Mouse (Mus musculus): ENCODE data around the gene Dusp5.

Dusp5 gene

DNA sequence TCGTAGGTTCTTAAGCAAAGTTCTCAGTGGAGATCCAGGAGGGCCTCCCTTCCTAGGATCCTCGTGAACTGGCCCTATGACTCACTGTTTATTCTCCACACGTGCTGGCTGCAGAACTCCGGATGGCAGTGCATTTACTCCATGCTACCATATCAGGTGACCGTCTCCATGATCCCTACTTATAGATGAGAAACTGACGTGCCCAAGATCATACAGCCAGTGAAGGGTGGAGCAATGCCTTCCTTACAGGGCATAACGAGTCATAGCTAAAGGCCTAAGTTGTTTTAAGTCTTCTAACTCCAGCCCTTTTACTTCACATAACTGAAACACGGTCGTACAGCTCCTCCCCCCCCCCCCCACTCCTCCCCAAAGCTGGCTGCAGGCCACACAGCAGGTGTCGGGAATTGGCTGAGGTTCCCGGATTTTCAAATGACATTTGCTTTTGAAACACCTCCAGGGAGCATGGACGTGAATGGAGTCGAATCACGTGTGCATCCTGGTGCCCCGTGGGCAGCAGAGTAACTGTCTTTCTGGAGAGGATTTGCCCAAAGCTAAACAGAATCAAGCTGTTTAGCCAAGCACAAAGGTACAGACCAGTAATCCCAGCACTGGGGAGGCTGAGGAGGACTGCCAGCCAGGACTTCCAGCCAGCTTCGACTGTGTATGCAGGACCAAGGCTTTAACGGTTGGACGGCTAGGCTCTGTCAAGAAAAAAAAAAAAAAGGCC, 11.4 kb upstream of the Dusp5 start:
- in situ Hi-C loops (cut with MboI, MseI): no loop called here

GRCm38 (mm10) chr19:53519549-53519948, 9.4 kb upstream of the Dusp5 start:
- in situ Hi-C loops (cut with MboI, MseI): no loop called here

GRCm38 (mm10) chr19:53519981-53520380, 8.9 kb upstream of the Dusp5 start:
- in situ Hi-C loops (cut with MboI, MseI): no loop called here

DNA sequence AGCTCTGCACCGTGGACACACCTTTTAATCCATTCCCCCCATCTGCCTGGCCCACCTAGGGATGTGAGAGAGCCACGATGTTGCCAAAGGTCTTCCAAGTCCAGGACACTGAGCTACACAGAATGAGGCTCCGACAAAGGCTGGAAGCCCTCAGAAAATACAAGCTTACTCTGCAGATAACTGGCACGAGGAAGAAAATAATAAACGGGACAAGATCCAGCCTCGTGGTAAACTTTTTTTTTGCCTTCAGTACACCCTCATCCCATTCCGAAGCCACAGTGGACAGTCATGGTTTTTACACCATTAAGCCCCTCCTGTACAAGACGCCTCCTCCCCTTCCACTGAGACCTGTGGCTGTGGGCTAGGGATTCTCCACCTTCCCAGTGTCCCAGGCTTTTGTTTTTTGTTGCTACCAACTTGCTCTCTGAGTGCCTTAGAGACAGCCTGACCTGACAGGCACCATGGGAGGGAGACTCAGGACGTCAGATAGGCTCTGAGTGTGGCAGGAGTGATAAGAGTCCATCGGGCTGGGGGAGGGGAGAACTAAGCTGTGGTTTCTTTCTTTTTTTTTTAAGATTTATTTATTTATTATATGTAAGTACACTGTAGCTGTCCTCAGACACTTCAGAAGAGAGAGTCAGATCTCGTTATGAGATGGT, 7.6 kb upstream of the Dusp5 start:
- in situ Hi-C loops (cut with MboI, MseI): no loop called here

DNA sequence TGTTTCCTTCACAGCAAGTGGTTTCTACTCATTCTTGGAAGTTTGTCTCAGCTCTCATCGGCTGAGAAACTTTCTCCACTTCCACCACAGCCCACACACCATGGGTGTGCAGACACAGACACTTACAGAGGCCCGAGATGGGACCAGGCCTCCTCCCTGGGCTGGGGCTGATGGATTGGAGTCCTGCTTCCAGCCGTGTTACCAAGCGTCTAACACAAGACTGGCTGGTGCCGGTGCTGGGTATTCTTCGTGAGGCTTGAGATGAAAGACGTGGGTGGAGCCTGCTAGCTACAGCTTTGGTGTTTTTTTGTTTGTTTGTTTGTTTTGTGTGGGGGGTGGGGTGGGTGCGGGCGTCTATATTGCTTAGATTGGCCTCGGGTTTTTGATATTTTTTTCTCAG, 1.4 kb upstream of the Dusp5 start:
- in situ Hi-C loops (cut with MboI, MseI): no loop called here

DNA sequence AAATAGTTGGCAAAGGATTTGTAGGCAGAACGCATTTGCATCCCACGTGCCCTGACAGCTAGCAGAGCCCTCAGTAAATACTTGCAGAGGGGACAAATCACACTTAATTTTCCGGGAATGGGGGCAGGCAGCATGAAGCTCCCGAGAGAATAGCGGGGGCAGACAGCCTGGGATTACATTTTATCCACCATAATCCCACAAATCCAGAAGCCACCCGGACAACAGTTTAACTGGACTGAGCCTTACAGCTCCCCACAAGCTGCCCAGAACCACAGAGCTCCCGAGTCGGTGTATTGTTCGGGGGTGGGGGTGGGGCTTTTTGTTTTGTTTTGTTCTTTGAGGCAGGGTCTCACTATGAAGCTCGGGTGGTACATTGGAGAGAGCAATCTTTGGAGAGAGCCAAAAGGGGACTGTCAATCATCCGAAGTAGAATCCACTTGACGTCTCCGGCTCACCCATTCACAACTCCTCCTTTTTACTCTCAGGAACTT, 733 bp upstream of the Dusp5 start:
- in situ Hi-C loops (cut with MboI, MseI): no loop called here

- in situ Hi-C loops (cut with MboI, MseI): no loop called here
Measured at GRCm38 (mm10) chr19:53529455-53529704, 471 bp downstream of the Dusp5 start.

- in situ Hi-C loops (cut with MboI, MseI): loop anchor here (10.0 kb wide), 1 partner anchor 105 kb away; no protein-coding TSS in a partner anchor
Measured at GRCm38 (mm10) chr19:53529705-53530562, 1.0 kb downstream of the Dusp5 start.

DNA sequence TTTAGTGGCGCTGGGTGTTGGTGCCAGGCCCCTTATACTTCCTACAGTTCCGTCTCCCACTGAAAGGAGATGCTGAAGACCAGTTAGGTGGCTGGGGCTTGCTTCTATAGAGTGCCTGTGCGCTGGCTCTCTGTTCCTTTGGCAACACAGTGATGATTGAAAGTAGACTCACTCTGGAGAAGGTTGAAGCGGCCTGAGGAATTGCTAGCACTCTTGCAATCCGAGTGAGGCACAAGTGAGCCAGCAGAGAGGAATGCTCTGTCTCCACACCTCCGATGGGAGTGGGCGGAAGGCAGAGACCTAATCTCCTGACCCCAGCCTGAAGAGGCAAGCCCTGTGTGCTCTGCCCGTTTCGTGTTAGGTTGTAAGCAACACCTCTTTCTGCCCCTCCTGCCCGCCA, 2.5 kb downstream of the Dusp5 start:
- in situ Hi-C loops (cut with MboI, MseI): loop anchor here (10.0 kb wide), 1 partner anchor 107 kb away; no protein-coding TSS in a partner anchor

GRCm38 (mm10) chr19:53532021-53532420, 3.1 kb downstream of the Dusp5 start:
- in situ Hi-C loops (cut with MboI, MseI): loop anchor here (10.0 kb wide), 1 partner anchor 107 kb away; no protein-coding TSS in a partner anchor

GRCm38 (mm10) chr19:53532676-53533075, 3.8 kb downstream of the Dusp5 start:
- in situ Hi-C loops (cut with MboI, MseI): loop anchor here (10.0 kb wide), 1 partner anchor 108 kb away; no protein-coding TSS in a partner anchor

DNA sequence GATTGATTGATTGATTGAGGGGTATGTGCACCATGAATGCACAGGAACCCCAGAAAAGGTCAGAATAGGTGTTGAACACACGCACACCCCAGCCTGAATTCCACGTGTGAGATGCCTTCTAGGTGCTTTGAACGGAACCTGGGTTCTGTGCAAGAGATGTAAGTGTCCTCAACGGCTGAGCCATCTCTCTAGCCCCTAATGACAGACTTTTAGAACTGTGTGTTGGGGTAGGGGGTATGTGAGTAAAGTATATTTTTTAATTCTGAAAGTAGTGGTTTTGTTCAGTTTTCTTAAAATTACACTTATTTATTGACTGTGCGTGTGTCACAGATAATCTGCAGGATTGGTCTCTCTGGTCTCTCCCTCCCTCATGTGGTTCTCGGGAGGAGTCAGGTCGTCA, 4.3 kb downstream of the Dusp5 start:
- in situ Hi-C loops (cut with MboI, MseI): loop anchor here (10.0 kb wide), 1 partner anchor 108 kb away; no protein-coding TSS in a partner anchor

DNA sequence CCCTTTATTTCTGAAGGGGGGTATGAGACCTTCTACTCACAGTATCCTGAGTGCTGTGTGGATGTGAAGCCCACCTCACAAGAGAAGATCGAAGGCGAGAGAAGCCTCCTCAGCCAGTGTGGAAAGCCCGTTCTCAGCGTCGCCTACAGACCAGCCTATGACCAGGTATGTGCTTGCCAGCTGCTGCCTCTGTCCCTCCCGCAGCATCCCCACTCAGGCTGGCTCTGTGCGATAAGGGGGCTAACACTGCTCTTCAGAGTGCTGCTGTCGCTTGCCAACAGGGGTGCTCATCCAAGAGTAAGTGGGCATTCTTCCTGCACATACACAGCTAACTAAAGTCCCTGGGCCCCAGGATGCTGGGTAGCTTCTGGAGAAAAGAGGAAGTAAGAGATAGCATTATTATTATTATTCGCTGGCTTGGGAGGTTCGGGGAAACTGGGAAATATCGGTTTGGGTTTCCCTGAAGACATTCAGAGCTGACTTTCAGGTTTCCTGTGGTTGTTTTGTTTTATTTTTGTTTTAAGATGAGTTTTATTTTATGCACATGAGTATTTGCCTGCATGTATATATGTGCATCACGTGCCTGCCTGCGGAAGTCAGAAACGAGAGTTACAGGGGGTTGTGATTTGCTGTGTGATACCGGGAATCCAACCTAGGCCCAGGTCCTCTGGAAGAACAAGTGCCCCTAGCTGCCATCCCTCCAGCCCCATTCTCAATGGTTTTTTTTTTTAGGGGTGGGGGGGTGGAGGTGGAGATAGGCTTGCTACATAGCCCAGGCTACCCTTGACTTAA, 5.1 kb downstream of the Dusp5 start:
- in situ Hi-C loops (cut with MboI, MseI): loop anchor here (10.0 kb wide), 1 partner anchor 109 kb away; no protein-coding TSS in a partner anchor

DNA sequence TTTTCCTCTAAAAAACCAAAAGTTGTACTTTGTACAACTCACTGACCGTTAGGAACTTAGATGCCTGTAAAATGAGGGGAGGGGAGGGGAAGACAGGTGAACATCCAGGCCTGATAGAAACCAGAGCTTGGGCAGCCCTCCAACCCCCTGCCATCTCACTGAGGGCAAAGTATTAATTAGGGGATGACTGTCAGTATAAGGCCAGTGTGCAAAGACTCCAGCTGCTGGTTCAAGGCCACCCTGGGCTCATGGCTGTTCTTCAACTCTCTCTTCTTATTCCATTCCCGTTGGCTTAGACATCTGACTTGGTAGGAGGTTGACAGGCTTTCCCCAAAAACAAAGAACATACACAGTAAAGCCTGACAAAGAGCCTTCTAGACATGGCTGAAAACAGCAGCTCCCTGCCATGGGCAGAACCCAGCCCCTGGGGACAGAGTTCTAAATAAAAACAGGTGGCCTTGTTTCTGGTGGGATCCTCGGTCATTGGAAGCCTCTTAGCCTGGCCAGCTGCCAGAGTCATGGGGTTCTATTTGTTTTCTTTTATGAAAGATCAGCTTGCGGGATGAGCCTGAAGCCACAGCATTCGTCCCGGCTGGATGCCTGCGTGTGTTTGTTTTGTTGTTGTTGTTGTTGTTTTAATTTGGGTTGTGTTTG, 6.0 kb downstream of the Dusp5 start:
- in situ Hi-C loops (cut with MboI, MseI): loop anchor here (5.0 to 10.0 kb wide), 2 partner anchors 110 to 133 kb away; no protein-coding TSS in a partner anchor

DNA sequence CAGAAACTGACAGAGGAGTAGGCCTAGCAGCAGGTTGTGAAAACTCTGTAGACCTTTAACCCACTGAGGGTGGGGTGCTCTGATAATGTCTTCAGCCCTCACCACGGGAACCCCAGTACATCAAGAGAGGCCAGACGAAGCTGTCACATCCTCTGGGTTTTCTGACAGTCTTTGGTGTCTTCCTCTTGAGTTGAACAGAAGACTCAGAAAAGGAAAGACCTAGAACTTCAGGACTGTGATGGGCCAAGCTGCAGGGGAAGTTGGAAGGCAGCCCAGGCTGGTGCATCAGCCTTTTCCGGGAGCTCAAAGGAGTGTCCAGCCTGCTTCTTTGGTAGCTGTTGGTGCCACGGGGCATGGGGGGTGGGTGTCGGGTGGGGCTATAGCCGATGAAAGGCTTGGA, 6.5 kb downstream of the Dusp5 start:
- in situ Hi-C loops (cut with MboI, MseI): loop anchor here (5.0 to 10.0 kb wide), 2 partner anchors 111 to 133 kb away; no protein-coding TSS in a partner anchor

DNA sequence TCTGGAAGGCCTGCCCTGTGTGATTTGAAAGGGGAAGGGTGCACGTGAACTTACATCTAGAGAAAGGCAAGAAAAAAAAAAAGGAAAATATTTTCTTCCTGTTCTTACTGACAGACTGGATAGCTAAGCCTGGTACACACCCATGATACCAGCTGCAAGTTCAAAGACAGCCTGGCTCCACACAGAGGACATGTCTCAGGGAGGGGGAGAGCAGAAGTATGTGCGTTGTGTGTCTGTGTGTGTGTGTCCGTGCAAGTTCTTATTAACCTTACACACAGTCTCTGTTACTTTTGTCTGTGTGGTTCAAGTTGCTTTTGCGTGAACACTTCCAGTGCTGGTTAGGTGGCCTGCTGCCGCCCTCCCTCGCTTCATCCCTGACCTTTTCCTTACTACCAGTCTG, 7.3 kb downstream of the Dusp5 start:
- in situ Hi-C loops (cut with MboI, MseI): loop anchor here (5.0 to 10.0 kb wide), 2 partner anchors 111 to 134 kb away; no protein-coding TSS in a partner anchor

GRCm38 (mm10) chr19:53536731-53537666, 8.1 kb downstream of the Dusp5 start:
- in situ Hi-C loops (cut with MboI, MseI): loop anchor here (5.0 to 10.0 kb wide), 2 partner anchors 112 to 135 kb away; no protein-coding TSS in a partner anchor

- in situ Hi-C loops (cut with MboI, MseI): loop anchor here (5.0 to 10.0 kb wide), 2 partner anchors 113 to 136 kb away; no protein-coding TSS in a partner anchor
Measured at GRCm38 (mm10) chr19:53538024-53538423, 9.1 kb downstream of the Dusp5 start.

DNA sequence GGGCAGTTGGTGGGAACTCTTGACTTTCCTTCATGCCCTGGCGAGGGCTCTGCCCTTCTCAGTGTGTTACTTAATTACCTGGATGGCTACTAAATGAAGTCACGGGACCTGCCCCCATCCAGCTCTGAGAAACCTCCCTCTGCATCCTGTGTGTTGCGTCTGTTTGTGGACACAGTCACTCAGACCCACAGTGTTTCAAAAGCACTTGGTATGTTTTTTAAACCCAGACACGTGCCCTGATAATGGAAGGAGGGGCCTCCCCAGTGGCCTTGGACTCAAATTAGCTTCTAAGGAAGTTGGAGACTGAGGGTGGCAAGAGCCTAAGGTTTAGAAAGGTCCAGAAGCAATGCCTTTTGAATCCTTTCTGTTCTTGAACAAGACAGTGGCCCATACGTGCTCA, 9.9 kb downstream of the Dusp5 start:
- in situ Hi-C loops (cut with MboI, MseI): loop anchor here (5.0 to 10.0 kb wide), 2 partner anchors 114 to 136 kb away; no protein-coding TSS in a partner anchor

All from T-helper 1 cell (primary cell).